Mouse (Mus musculus): ENCODE results near the gene Mb21d2. TPM values are rescaled to one million over a fixed set of nuclear protein-coding genes. Genes with fewer than 3 reads are reported as not detected.

Gene Mb21d2
- polyA plus RNA-seq, 1 experiment from 2014 or later = 4.7 TPM

GRCm38 (mm10) chr16:28824781-28825180 is 104.7 kb downstream of the Mb21d2 start:
- peaks cover 4 to 5% of the 10 kb centered on the region in 2 experiments for H3K4me1 ChIP-seq (ENCODE audit: control insufficient read depth in 2 of 2, insufficient read depth in 2 of 2, low read length in 2 of 2)
- H3K4me3 ChIP-seq (ENCODE audit: control insufficient read depth in 1 of 2, insufficient read depth in 1 of 2, low read depth in 1 of 2, low read length in 2 of 2) = no peak overlapping the region
- 89% methylated on average over 8 of the region's 8 CpGs for WGBS
- no peak overlapping the region for H3K9ac ChIP-seq (ENCODE audit: low read length)
- no peak overlapping the region for H3K4me2 ChIP-seq (ENCODE audit: low read length)
- H3K36me3 ChIP-seq (ENCODE audit: control insufficient read depth, insufficient read depth, low read length) = peaks cover 14% of the 10 kb centered on the region; the same call in 1 of the 2 replicates
- H3K27me3 ChIP-seq (ENCODE audit: control insufficient read depth, insufficient read depth, low read length) = no peaks in the 10 kb centered on the region
- no peak overlapping the region for H3K27ac ChIP-seq (replicated peaks in 1 of 2; ENCODE audit: control insufficient read depth in 1 of 2, insufficient read depth in 1 of 2, low read depth in 2 of 2, low read length in 2 of 2)
- H3K9me3 ChIP-seq (ENCODE audit: control insufficient read depth, low read length) = no peaks in the 10 kb centered on the region
- no peak for ATAC-seq (ENCODE audit: insufficient number of reproducible peaks, insufficient read depth, low FRiP score, low read depth)

GRCm38 (mm10) chr16:28821774-28822173 is 107.7 kb downstream of the Mb21d2 start:
- Histone ChIP-seq H3K27ac (replicated peaks in 1 of 2; ENCODE audit: control insufficient read depth in 1 of 2, insufficient read depth in 1 of 2, low read depth in 2 of 2, low read length in 2 of 2) (no peak overlapping the region), H3K36me3 (ENCODE audit: control insufficient read depth, insufficient read depth, low read length) (no peaks in the 10 kb centered on the region; the same call in 1 of the 2 replicates), H3K4me1 (ENCODE audit: control insufficient read depth in 2 of 2, insufficient read depth in 2 of 2, low read length in 2 of 2) (no peaks in the 10 kb centered on the region), H3K9ac (ENCODE audit: low read length) (no peak overlapping the region), H3K4me2 (ENCODE audit: low read length) (no peak overlapping the region), H3K27me3 (ENCODE audit: control insufficient read depth, insufficient read depth, low read length) (no peaks in the 10 kb centered on the region), H3K9me3 (ENCODE audit: control insufficient read depth, low read length) (no peaks in the 10 kb centered on the region), H3K4me3 (ENCODE audit: control insufficient read depth in 1 of 2, insufficient read depth in 1 of 2, low read depth in 1 of 2, low read length in 2 of 2) (no peak overlapping the region)
- 77% methylated on average over 6 of the region's 6 CpGs for WGBS
- ATAC-seq (ENCODE audit: insufficient number of reproducible peaks, insufficient read depth, low FRiP score, low read depth) = no peak

- H3K9ac ChIP-seq (ENCODE audit: low read length) = no peak overlapping the region
- H3K27ac ChIP-seq (replicated peaks in 1 of 2; ENCODE audit: control insufficient read depth in 1 of 2, insufficient read depth in 1 of 2, low read depth in 2 of 2, low read length in 2 of 2) = no peak overlapping the region
- H3K4me1 ChIP-seq (ENCODE audit: control insufficient read depth in 2 of 2, insufficient read depth in 2 of 2, low read length in 2 of 2) = no peaks in the 10 kb centered on the region
- no peaks in the 10 kb centered on the region for H3K9me3 ChIP-seq (ENCODE audit: control insufficient read depth, low read length)
- WGBS = 73% methylated on average over 5 of the region's 5 CpGs
- H3K4me2 ChIP-seq (ENCODE audit: low read length) = no peak overlapping the region
- H3K36me3 ChIP-seq (ENCODE audit: control insufficient read depth, insufficient read depth, low read length) = no peaks in the 10 kb centered on the region
- no peaks in the 10 kb centered on the region for H3K27me3 ChIP-seq (ENCODE audit: control insufficient read depth, insufficient read depth, low read length)
- no peak overlapping the region for H3K4me3 ChIP-seq (ENCODE audit: control insufficient read depth in 1 of 2, insufficient read depth in 1 of 2, low read depth in 1 of 2, low read length in 2 of 2)
- ATAC-seq (ENCODE audit: insufficient number of reproducible peaks, insufficient read depth, low FRiP score, low read depth) = no peak
Observed at GRCm38 (mm10) chr16:28818749-28819285, 110.7 kb downstream of the Mb21d2 start.

GRCm38 (mm10) chr16:28813290-28813689 is 116.2 kb downstream of the Mb21d2 start:
- no peaks in the 10 kb centered on the region for H3K4me1 ChIP-seq (ENCODE audit: control insufficient read depth in 2 of 2, insufficient read depth in 2 of 2, low read length in 2 of 2)
- WGBS = 60% methylated on average over 1 of the region's 1 CpGs
- no peak overlapping the region for H3K9ac ChIP-seq (ENCODE audit: low read length)
- H3K4me3 ChIP-seq (ENCODE audit: control insufficient read depth in 1 of 2, insufficient read depth in 1 of 2, low read depth in 1 of 2, low read length in 2 of 2) = no peak overlapping the region
- no peak for ATAC-seq (ENCODE audit: insufficient number of reproducible peaks, insufficient read depth, low FRiP score, low read depth)
- 0 out of 2 replicates have a peak, but pooled peaks cover 2% of the 10 kb centered on the region for H3K9me3 ChIP-seq (ENCODE audit: control insufficient read depth, low read length)
- H3K27ac ChIP-seq (replicated peaks in 1 of 2; ENCODE audit: control insufficient read depth in 1 of 2, insufficient read depth in 1 of 2, low read depth in 2 of 2, low read length in 2 of 2) = no peak overlapping the region
- H3K4me2 ChIP-seq (ENCODE audit: low read length) = no peak overlapping the region
- no peaks in the 10 kb centered on the region for H3K27me3 ChIP-seq (ENCODE audit: control insufficient read depth, insufficient read depth, low read length)
- H3K36me3 ChIP-seq (ENCODE audit: control insufficient read depth, insufficient read depth, low read length) = no peaks in the 10 kb centered on the region

- no peaks in the 10 kb centered on the region for H3K27me3 ChIP-seq (ENCODE audit: control insufficient read depth, insufficient read depth, low read length)
- 32% methylated on average over 1 of the region's 1 CpGs for WGBS
- no peak overlapping the region for H3K9ac ChIP-seq (ENCODE audit: low read length)
- H3K4me2 ChIP-seq (ENCODE audit: low read length) = no peak overlapping the region
- H3K36me3 ChIP-seq (ENCODE audit: control insufficient read depth, insufficient read depth, low read length) = no peaks in the 10 kb centered on the region
- H3K4me3 ChIP-seq (ENCODE audit: control insufficient read depth in 1 of 2, insufficient read depth in 1 of 2, low read depth in 1 of 2, low read length in 2 of 2) = no peak overlapping the region
- 0 out of 2 replicates have a peak, but pooled peaks cover 2% of the 10 kb centered on the region for H3K9me3 ChIP-seq (ENCODE audit: control insufficient read depth, low read length)
- ATAC-seq (ENCODE audit: insufficient number of reproducible peaks, insufficient read depth, low FRiP score, low read depth) = no peak
- no peaks in the 10 kb centered on the region for H3K4me1 ChIP-seq (ENCODE audit: control insufficient read depth in 2 of 2, insufficient read depth in 2 of 2, low read length in 2 of 2)
- no peak overlapping the region for H3K27ac ChIP-seq (replicated peaks in 1 of 2; ENCODE audit: control insufficient read depth in 1 of 2, insufficient read depth in 1 of 2, low read depth in 2 of 2, low read length in 2 of 2)
Observed at GRCm38 (mm10) chr16:28809089-28809488, 120.4 kb downstream of the Mb21d2 start.

- no peak overlapping the region for H3K4me3 ChIP-seq (ENCODE audit: control insufficient read depth in 1 of 2, insufficient read depth in 1 of 2, low read depth in 1 of 2, low read length in 2 of 2)
- no peaks in the 10 kb centered on the region for H3K27me3 ChIP-seq (ENCODE audit: control insufficient read depth, insufficient read depth, low read length)
- WGBS = 2% methylated on average over 4 of the region's 4 CpGs
- ATAC-seq (ENCODE audit: insufficient number of reproducible peaks, insufficient read depth, low FRiP score, low read depth) = no peak
- H3K27ac ChIP-seq (replicated peaks in 1 of 2; ENCODE audit: control insufficient read depth in 1 of 2, insufficient read depth in 1 of 2, low read depth in 2 of 2, low read length in 2 of 2) = no peak overlapping the region
- H3K9me3 ChIP-seq (ENCODE audit: control insufficient read depth, low read length) = no peaks in the 10 kb centered on the region
- H3K36me3 ChIP-seq (ENCODE audit: control insufficient read depth, insufficient read depth, low read length) = no peaks in the 10 kb centered on the region
- H3K9ac ChIP-seq (ENCODE audit: low read length) = no peak overlapping the region
- no peak overlapping the region for H3K4me2 ChIP-seq (ENCODE audit: low read length)
- H3K4me1 ChIP-seq (ENCODE audit: control insufficient read depth in 2 of 2, insufficient read depth in 2 of 2, low read length in 2 of 2) = no peaks in the 10 kb centered on the region
Observed at GRCm38 (mm10) chr16:28793115-28793514, 136.4 kb downstream of the Mb21d2 start.

Other genes with a start within 250 kb of the Mb21d2 start
- 28.7 and 35.0 TPM in 2 replicates for gene Fgf12, start 176.6 kb downstream of the Mb21d2 start, polyA plus RNA-seq (2014; fragmentation: Nextera tagmentation; extraction: Ambion mirVana)